Mouse (Mus musculus): ENCODE results near the gene Rps26. TPM values are rescaled to one million over a fixed set of nuclear protein-coding genes. Genes with fewer than 3 reads are reported as not detected.
"Not testable (repeated sequence)": the region's sequence is repeated elsewhere in the genome, so short reads cannot be mapped to it uniquely, and the experiment has no call there.

Gene Rps26
- polyA plus RNA-seq, 1 experiment from 2014 or later = 485 TPM

DNA sequence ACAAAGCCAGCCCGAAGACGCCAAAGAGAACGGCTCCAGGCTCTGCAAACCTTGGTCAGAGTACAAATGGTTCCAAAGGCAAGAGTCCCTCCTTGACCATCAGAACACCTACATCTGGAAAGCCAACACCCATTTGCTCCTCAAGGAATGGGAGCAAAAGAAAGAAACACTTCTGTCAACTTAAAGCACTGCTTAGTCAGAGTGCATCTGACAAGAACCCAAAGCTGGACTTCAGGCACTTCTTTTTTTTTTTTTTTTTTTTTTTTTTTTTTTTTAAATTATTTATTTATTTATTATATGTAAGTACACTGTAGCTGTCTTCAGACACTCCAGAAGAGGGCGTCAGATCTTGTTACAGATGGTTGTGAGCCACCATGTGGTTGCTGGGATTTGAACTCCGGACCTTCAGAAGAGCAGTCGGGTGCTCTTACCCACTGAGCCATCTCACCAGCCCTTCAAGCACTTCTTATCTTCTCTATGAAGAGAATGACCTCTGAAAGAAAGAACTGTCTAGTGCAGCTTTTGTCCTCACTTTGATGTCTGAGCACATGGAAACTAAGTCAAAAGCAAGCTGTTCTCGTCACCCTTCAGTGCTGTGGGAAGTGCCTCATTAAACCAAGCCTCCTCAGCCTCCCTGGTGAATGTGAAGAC, 10.6 kb downstream of the Rps26 start:
- not testable (repeated sequence) for H3K9me3 ChIP-seq; H3K4me3 ChIP-seq; H3K4me1 ChIP-seq (replicated peaks); H3K27ac ChIP-seq; H3K4me2 ChIP-seq; H3K9ac ChIP-seq; H3K27me3 ChIP-seq; H3K36me3 ChIP-seq; ATAC-seq (ENCODE audit: low FRiP score)
- 90% methylated on average over 6 of the region's 7 CpGs for WGBS

DNA sequence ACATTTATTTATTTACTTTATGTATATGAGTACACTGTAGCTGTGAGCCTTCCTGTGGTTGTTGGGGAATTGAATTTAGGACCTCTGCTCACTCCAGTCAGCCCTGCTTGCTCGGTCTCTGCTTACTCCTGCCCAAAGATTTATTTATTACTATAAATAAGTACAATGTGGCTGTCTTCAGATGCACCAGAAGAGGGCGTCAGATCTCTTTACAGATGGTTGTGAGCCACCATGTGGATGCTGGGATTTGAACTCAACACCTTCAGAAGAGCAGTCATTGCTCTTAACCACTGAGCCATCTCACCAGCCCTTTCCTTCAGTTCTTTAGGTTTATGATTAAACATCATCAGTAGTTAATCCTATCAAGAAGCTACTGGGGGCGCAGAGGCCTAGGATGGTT, 11.6 kb downstream of the Rps26 start:
- 0 out of 2 replicates have a peak, but pooled peaks cover 3% of the 10 kb centered on the region for H3K4me1 ChIP-seq (replicated peaks)
- WGBS = 62% methylated on average over 3 of the region's 3 CpGs
- no peak overlapping the region for H3K9ac ChIP-seq
- no peak for ATAC-seq (ENCODE audit: low FRiP score)
- no peaks in the 10 kb centered on the region for H3K36me3 ChIP-seq
- no peaks in the 10 kb centered on the region for H3K9me3 ChIP-seq
- H3K27ac ChIP-seq = no peak overlapping the region
- H3K4me3 ChIP-seq = no peak overlapping the region
- H3K27me3 ChIP-seq = 0 out of 2 replicates have a peak, but pooled peaks cover 5% of the 10 kb centered on the region
- no peak overlapping the region for H3K4me2 ChIP-seq

DNA sequence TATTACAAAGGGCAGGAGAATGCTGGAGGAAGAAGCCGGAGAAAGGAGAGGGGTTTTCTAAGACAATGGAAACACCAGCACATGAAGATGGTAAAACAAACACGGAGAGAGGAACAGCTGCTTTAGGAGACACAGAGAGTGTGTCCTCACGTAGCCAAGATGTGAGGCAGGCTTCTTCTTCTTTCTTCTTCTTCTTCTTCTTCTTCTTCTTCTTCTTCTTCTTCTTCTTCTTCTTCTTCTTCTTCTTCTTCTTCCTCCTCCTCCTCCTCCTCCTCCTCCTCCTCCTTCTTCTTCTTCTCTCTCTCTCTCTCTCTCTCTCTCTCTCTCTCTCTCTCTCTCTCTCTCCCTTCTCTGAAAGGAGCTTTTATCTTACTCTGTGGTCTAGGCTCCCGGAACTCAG, 12.7 kb downstream of the Rps26 start:
- H3K9me3 ChIP-seq; H3K27ac ChIP-seq; H3K36me3 ChIP-seq; H3K27me3 ChIP-seq; ATAC-seq (ENCODE audit: low FRiP score); H3K9ac ChIP-seq; H3K4me3 ChIP-seq; H3K4me2 ChIP-seq; H3K4me1 ChIP-seq (replicated peaks): not testable (repeated sequence)
- 72% methylated on average over 4 of the region's 4 CpGs for WGBS

- Histone ChIP-seq H3K27me3 (0 out of 2 replicates have a peak, but pooled peaks cover 5% of the 10 kb centered on the region), H3K4me2 (no peak overlapping the region), H3K4me1 (replicated peaks) (0 out of 2 replicates have a peak, but pooled peaks cover 3% of the 10 kb centered on the region), H3K27ac (no peak overlapping the region), H3K9me3 (no peaks in the 10 kb centered on the region), H3K9ac (no peak overlapping the region), H3K36me3 (no peaks in the 10 kb centered on the region), H3K4me3 (no peak overlapping the region)
- ATAC-seq (ENCODE audit: low FRiP score) = no peak
- WGBS = 38% methylated on average over 6 of the region's 6 CpGs
Observed at GRCm38 (mm10) chr10:128613154-128613440, 13.4 kb downstream of the Rps26 start.

- Histone ChIP-seq H3K4me2 (no peak overlapping the region), H3K9ac (no peak overlapping the region), H3K27ac (no peak overlapping the region), H3K9me3 (no peaks in the 10 kb centered on the region), H3K27me3 (0 out of 2 replicates have a peak, but pooled peaks cover 5% of the 10 kb centered on the region), H3K4me3 (no peak overlapping the region), H3K36me3 (no peaks in the 10 kb centered on the region), H3K4me1 (replicated peaks) (0 out of 2 replicates have a peak, but pooled peaks cover 3% of the 10 kb centered on the region)
- WGBS = 17% methylated on average over 16 of the region's 16 CpGs
- peak; percentile 10; the same call in 1 of the 2 replicates for ATAC-seq (ENCODE audit: low FRiP score)
Observed at GRCm38 (mm10) chr10:128612433-128613153, 14.0 kb downstream of the Rps26 start.

- H3K9me3 ChIP-seq = no peaks in the 10 kb centered on the region
- H3K4me2 ChIP-seq = no peak overlapping the region
- no peak overlapping the region for H3K27ac ChIP-seq
- no peak overlapping the region for H3K9ac ChIP-seq
- H3K36me3 ChIP-seq = no peaks in the 10 kb centered on the region
- no peak for ATAC-seq (ENCODE audit: low FRiP score)
- no peaks in the 10 kb centered on the region for H3K27me3 ChIP-seq
- no peaks in the 10 kb centered on the region for H3K4me1 ChIP-seq (replicated peaks)
- 44% methylated on average over 2 of the region's 2 CpGs for WGBS
- no peak overlapping the region for H3K4me3 ChIP-seq
Observed at GRCm38 (mm10) chr10:128606483-128606882, 20.1 kb downstream of the Rps26 start.

GRCm38 (mm10) chr10:128602470-128603128, 23.9 kb downstream of the Rps26 start:
- Histone ChIP-seq H3K4me3 (no peak overlapping the region), H3K9me3 (no peaks in the 10 kb centered on the region), H3K4me1 (replicated peaks) (no peaks in the 10 kb centered on the region), H3K36me3 (no peaks in the 10 kb centered on the region), H3K27ac (no peak overlapping the region), H3K27me3 (no peaks in the 10 kb centered on the region), H3K9ac (no peak overlapping the region), H3K4me2 (no peak overlapping the region)
- WGBS = 87% methylated on average over 4 of the region's 4 CpGs
- no peak for ATAC-seq (ENCODE audit: low FRiP score)

DNA sequence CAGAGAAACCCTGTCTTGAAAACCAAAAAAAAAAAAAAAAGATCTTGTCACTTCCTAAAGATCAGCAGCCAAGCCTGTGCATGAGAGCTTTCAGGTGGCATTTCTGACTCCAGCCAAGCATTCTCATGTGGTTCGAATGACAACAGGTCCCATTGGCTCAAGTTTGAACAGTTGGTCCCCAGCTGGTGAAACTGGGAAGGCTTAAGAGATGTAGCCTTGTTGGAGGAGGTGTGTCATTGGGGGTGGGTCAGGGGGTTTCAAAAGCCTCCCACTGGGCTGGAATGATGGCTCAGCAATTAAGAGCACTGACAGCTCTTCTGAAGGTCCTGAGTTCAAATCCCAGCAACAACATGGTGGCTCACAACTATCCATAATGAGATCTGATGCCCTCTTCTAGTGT, 25.0 kb downstream of the Rps26 start:
- Histone ChIP-seq H3K27me3 (no peaks in the 10 kb centered on the region), H3K36me3 (no peaks in the 10 kb centered on the region), H3K9ac (no peak overlapping the region), H3K4me1 (replicated peaks) (no peaks in the 10 kb centered on the region), H3K4me2 (no peak overlapping the region), H3K27ac (no peak overlapping the region), H3K4me3 (no peak overlapping the region), H3K9me3 (no peaks in the 10 kb centered on the region)
- 93% methylated on average over 1 of the region's 1 CpGs for WGBS
- no peak for ATAC-seq (ENCODE audit: low FRiP score)

GRCm38 (mm10) chr10:128598476-128598875, 28.1 kb downstream of the Rps26 start:
- Histone ChIP-seq H3K9me3 (no peaks in the 10 kb centered on the region), H3K9ac (no peak overlapping the region), H3K4me1 (replicated peaks) (no peaks in the 10 kb centered on the region), H3K4me2 (no peak overlapping the region), H3K4me3 (no peak overlapping the region), H3K27me3 (no peaks in the 10 kb centered on the region), H3K27ac (no peak overlapping the region), H3K36me3 (no peaks in the 10 kb centered on the region)
- no peak for ATAC-seq (ENCODE audit: low FRiP score)
- WGBS = 81% methylated on average over 2 of the region's 2 CpGs

GRCm38 (mm10) chr10:128592797-128593196, 33.8 kb downstream of the Rps26 start:
- no peaks in the 10 kb centered on the region for H3K36me3 ChIP-seq
- no peak overlapping the region for H3K4me3 ChIP-seq
- no peak overlapping the region for H3K9ac ChIP-seq
- H3K4me2 ChIP-seq = no peak overlapping the region
- ATAC-seq (ENCODE audit: low FRiP score) = no peak
- H3K27ac ChIP-seq = no peak overlapping the region
- H3K4me1 ChIP-seq (replicated peaks) = peaks cover 19% of the 10 kb centered on the region
- no peaks in the 10 kb centered on the region for H3K9me3 ChIP-seq
- peaks cover 35% of the 10 kb centered on the region for H3K27me3 ChIP-seq
- 65% methylated on average over 5 of the region's 5 CpGs for WGBS

- Histone ChIP-seq H3K27ac (no peak overlapping the region), H3K4me3 (no peak overlapping the region), H3K4me2 (no peak overlapping the region), H3K9me3 (no peaks in the 10 kb centered on the region), H3K4me1 (replicated peaks) (peaks cover 19% of the 10 kb centered on the region), H3K27me3 (peaks cover 49% of the 10 kb centered on the region), H3K9ac (no peak overlapping the region), H3K36me3 (no peaks in the 10 kb centered on the region)
- no peak for ATAC-seq (ENCODE audit: low FRiP score)
- WGBS = 91% methylated on average over 6 of the region's 6 CpGs
Observed at GRCm38 (mm10) chr10:128591436-128591835, 35.1 kb downstream of the Rps26 start.

DNA sequence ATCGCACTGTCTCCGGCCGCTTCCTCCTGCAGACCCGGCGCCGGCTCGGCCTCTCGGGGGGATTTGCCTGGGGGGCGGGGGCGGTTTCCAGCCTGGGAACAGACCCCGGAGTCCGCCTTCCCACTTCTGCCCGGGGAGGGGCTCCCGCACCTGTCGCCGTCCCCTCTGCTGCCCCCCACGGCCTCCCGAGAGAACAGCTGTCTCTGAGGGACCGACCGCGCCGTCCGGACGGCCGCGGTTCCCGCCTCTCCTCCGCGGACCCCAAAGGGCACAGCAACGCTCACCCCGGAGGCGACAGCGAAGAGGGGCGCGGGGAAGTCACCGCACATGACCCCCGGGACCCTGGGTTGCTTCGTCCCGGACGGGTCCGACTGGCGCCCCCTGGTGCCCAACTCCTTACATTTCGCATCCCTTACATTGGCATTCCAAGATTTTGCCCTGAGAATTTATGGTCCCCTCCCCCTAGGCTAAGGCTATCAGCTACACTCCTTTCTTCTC, 36.3 kb downstream of the Rps26 start:
- ATAC-seq (ENCODE audit: low FRiP score) = peak; percentile 38
- peaks cover 19% of the 10 kb centered on the region for H3K4me1 ChIP-seq (replicated peaks)
- H3K9me3 ChIP-seq = no peaks in the 10 kb centered on the region
- peak overlapping the region; percentile 62 for H3K4me3 ChIP-seq
- H3K27ac ChIP-seq = no peak overlapping the region; the same call in 1 of the 2 replicates
- 0% methylated on average over 36 of the region's 43 CpGs for WGBS
- H3K4me2 ChIP-seq = peak overlapping the region; percentile 95
- peaks cover 60% of the 10 kb centered on the region for H3K27me3 ChIP-seq
- H3K36me3 ChIP-seq = no peaks in the 10 kb centered on the region
- H3K9ac ChIP-seq = peak overlapping the region; percentile 69
